Mouse (Mus musculus) thymus, postnatal 36 days (tissue): ENCODE measurements around the gene Large2.
A peak's percentile ranks its signal among the peaks of the same experiment; 100 is the strongest.

Experiments
- DNase-seq, 2 experiments: peaks; one replicate each; pipeline ENCODE4 v3.0.0; 2022; ENCODE audit warnings: mixed read lengths in 2 of 2

Large2 gene

GRCm38 (mm10) chr2:92371971-92372690 lies 2.5 kb downstream of the Large2 start:
- no peak for DNase-seq

DNA sequence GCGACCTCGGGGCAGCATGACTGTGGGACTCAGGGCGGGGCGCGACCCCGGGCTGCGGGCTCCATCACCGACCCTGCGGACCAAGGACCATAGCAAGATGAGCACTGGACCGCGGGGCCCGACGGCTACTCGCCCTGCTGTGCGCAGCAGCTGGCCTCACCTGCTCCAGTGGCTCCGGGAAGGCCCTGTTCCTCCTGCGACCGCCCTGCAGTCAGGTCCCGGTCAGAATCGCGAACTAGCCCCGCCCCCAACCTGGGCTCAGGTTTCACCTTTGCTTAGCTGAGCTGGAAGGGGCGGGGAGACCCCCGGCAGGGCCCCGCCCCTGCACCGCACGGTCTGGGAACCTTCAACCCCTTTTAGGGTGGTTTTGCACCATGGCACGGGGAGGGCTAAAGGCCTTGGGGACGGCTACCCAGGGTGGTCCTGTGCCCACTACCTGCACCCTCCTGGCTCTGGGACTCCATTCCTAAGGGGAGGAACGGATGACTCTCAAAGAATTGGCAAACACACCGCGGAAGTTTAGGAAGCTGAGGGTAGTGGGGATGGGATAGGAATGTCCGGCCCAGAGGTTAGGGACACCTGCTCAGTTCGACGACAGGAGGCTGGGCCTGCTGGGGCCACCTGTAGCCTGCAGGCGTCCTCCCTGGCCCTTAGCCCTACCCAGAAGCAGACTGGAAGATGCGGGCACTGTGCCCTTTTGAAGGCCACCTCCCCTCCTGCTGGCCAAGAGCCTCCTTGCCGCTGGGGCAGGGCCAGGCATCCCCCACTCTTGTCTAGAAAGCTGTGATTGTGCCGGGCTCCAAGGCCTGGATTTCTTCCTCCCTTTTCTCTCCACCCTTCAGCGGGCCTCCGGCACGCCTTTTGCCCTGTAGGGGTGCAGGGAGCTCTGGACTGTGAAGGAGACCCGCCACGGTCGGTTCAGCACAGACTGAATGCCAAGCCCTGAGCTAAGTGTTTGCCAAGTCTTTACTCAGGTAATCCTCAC lies 3.6 kb downstream of the Large2 start:
- DNase-seq = peak; percentile 38 to 57

GRCm38 (mm10) chr2:92370375-92370774 lies 4.3 kb downstream of the Large2 start:
- no peak for DNase-seq

GRCm38 (mm10) chr2:92367383-92368029 lies 7.2 kb downstream of the Large2 start:
- DNase-seq = peak in 1 of 2 experiments; percentile 7

DNA sequence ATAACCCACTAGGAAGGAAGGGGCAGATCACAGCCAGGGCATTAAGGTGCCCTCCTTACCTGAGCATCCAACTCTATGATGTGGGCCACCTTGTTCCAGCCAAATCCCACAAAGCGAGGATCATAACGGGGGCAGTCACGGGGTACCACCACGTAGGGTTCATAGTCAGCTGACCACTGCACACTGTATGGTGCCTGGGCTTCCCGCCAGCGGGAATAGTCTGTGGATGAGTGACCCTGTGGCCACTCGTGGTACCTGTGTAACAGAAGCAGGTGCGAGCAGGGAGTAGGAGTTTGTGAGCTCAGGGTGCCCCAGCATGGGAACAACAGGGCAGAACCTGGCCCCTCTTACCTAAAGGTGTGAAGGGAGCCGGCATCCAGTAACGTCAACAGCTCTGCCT lies 9.1 kb downstream of the Large2 start:
- DNase-seq = no peak

- no peak for DNase-seq
These were observed 10.6 kb downstream of the Large2 start for GRCm38 (mm10) chr2:92364086-92364485.

GRCm38 (mm10) chr2:92362571-92363228 lies 12.0 kb downstream of the Large2 start:
- no peak for DNase-seq

DNA sequence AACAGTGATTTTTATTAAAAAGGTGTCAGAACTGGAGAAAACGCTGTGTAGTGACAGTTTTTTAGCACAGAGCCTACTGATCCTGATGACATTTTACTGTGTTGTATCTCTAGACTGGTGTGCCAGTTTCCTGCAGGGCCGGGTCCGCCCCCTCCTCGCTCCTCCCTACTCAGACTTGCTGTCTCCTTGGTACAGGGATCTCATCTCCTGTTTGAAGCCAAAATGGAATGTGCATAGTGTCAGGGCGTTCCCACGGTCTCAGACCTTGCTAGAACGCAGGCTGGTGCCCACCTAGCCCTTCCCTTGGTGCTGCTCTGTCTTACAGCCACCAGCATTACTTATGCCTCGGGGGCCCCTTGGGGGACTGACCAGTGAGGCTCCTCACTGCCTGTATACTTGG lies 12.9 kb downstream of the Large2 start:
- DNase-seq = no peak

- DNase-seq = no peak
These were observed 13.8 kb downstream of the Large2 start for GRCm38 (mm10) chr2:92360893-92361292.

- no peak for DNase-seq
These were observed 14.4 kb downstream of the Large2 start for GRCm38 (mm10) chr2:92360186-92360823.

- DNase-seq = no peak
These were observed 15.4 kb downstream of the Large2 start for GRCm38 (mm10) chr2:92359301-92359700.

- no peak for DNase-seq
These were observed 20.4 kb downstream of the Large2 start for GRCm38 (mm10) chr2:92354224-92354623.

GRCm38 (mm10) chr2:92353402-92353801 lies 21.3 kb downstream of the Large2 start:
- DNase-seq = no peak

GRCm38 (mm10) chr2:92350686-92351085 lies 24.0 kb downstream of the Large2 start:
- DNase-seq = no peak

DNA sequence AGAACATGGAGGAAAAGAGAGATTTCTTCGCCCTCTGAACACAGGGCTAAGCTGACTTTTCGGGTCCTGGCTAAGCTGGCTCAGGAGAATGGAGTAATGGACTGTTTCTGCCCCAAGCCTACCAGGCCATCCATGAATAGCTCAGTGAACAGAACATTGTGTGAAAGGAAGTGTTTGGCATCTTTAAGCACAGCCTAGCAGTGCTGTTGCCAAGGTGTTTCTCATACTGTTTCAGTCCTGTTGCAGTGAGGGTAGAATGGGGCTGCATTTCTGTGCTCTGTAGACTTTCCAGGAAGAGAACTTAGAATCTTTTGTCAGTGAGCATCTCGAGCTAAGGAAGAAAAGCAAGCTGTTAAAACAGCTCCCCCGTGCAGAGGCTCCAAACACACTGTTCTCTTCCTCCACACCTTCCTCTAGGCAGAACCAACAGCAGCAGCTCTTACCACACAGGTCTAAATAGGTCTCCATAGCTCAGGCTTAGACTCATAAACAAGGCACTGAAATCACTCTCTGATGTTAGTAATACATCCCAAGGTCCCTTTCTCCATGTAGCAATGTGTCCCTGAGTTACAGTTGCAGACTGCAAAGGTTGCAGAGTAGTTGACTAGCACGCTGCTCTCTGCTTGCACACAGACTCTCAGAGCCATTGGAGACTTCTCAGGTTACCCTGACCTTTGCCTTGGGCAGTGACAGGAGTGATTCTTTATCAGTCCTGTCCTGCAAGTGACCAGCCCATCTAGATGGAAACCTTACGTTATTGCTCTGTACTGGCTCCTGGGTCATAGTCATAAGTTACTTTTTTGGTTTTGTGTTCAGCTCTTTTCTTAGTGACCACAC lies 24.9 kb downstream of the Large2 start:
- DNase-seq = no peak

GRCm38 (mm10) chr2:92347191-92347590 lies 27.5 kb downstream of the Large2 start:
- no peak for DNase-seq

DNA sequence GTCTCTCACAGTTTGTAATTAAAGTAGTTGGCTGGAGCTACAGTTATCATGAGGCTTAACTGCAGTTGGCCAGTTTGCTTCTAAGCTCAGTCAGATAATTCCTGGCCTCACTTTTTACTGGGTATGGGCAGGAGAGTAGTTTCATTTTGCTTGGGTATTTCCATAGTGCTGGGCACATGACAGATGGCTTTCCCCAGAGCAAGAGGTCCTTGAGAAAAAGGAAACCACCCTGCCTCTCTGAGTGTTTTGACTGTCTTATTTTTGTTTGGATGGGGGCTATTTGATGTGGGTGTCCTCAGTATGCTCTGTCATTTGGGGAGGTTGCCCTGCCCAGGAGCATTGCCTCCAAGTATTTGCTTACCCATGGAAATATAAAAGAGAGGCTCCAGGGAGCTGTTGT lies 32.3 kb downstream of the Large2 start:
- DNase-seq = no peak

DNA sequence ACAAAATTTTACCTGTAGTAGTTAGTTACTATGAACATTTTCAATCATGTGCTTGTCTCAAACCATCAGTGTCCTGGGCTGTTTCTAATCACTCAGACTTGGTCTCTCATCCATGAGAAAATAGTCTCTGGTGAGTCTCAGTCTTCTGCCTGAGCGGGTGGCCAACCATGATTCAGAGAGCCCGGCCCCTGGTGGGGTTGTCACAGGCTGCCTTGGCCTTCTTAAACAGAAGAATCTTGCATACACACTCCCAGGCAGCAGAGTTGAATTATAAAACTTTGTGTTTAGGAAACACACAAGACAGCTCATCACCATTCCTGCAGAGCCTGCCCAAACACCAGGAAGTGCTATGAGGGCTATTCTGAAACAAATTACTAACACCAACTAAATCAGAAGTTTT lies 42.8 kb downstream of the Large2 start:
- DNase-seq = no peak

GRCm38 (mm10) chr2:92331410-92331809 lies 43.3 kb downstream of the Large2 start:
- no peak for DNase-seq

DNA sequence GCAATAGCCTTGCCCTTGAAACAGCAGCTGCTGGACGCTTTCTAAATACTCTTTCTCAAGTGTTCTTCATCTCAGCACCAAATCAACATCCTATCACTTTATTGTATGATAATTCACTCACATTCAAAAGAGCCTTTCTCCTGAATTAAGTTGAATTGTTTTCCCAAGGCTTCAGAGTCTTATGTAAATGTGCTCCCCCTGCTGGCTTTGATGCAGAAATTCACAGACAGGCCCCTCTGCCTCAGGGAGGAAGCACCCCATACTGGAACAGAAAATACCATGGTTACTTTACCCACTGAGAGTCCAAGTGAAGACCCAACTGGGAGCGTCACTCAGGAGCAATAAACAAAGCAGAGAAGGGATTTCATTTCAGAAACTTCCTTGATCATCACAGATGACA lies 43.8 kb downstream of the Large2 start:
- peak in 1 of 2 experiments; percentile 19 for DNase-seq

DNA sequence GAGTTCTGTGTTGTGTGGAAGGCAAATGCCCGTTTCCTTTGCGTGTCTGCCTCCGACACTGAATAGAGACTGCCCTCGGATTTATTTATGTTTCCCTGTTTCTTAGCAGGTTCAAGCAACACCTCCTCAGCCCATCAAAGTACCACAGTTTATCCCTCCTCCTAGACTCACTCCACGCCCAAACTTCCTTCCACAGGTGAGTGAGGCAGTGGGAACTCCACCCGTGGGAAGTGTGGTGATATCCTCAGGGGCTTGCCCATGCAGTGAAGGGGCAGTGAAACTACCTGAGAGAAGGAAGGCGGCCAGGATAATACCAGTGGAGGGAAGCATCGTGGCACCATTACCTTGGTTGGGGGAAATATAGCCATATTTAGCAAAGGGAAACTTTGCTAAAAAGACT lies 46.5 kb downstream of the Large2 start:
- no peak for DNase-seq
